Mouse (Mus musculus) stomach, embryonic 14.5 days (tissue): ENCODE data around the gene Mef2d. TPM values are rescaled to one million over a fixed set of nuclear protein-coding genes. Genes with fewer than 3 reads are reported as not detected.
A peak's percentile ranks its signal among the peaks of the same experiment; 100 is the strongest.

ENCODE experiments used
- ATAC-seq: fragments of 200-750 bp; cut with Nextera tagmentation; 2 replicates; pipeline ENCODE4 v1.8.0; 2017; ENCODE audit warnings: low read depth, moderate TSS enrichment; ENCODE audit not compliant: insufficient number of reproducible peaks, insufficient read depth, low FRiP score
- H3K27ac ChIP-seq: fragments of 300-500 bp; sonication (generic); 2 replicates; pipeline ENCODE4 v1.5.1; 2014; ENCODE audit warnings: mild to moderate bottlenecking, low read length, moderate library complexity, mixed read lengths
- H3K27me3 ChIP-seq: fragments of 300-500 bp; sonication (generic); 2 replicates; pipeline ENCODE4 v1.6.1; 2014; ENCODE audit warnings: low read length, control low read depth, mixed read lengths; ENCODE audit not compliant: control insufficient read depth, insufficient read depth
- H3K36me3 ChIP-seq: fragments of 300-500 bp; sonication (generic); 2 replicates; pipeline ENCODE4 v1.6.1; 2014; ENCODE audit warnings: mild to moderate bottlenecking, control low read depth, low read length, moderate library complexity, mixed read lengths; ENCODE audit not compliant: control insufficient read depth, insufficient read depth
- H3K4me1 ChIP-seq: fragments of 300-500 bp; sonication (generic); 2 replicates; pipeline ENCODE4 v1.6.1; 2014; ENCODE audit warnings: low read length, control low read depth, mixed read lengths; ENCODE audit not compliant: control insufficient read depth, insufficient read depth
- H3K4me2 ChIP-seq: fragments of 300-500 bp; sonication (generic); replicated peaks from 2 replicates; pipeline ENCODE4 v1.6.1; 2014; ENCODE audit warnings: low read depth, low read length, control low read depth
- H3K4me3 ChIP-seq: fragments of 300-500 bp; sonication (generic); 2 replicates; pipeline ENCODE4 v1.5.1; 2014; ENCODE audit warnings: low read depth, low read length, control low read depth
- H3K9ac ChIP-seq: fragments of 300-500 bp; sonication (generic); replicated peaks from 2 replicates; pipeline ENCODE4 v1.6.1; 2014; ENCODE audit warnings: low read depth, mild to moderate bottlenecking, control low read depth, low read length, moderate library complexity, mixed read lengths
- H3K9me3 ChIP-seq: fragments of 300-500 bp; sonication (generic); 2 replicates; pipeline ENCODE4 v1.6.1; 2016; ENCODE audit warnings: low read depth, low read length, control low read depth; ENCODE audit not compliant: control insufficient read depth
- WGBS: fragments of 180-500 bp; shearing (Covaris S2); extraction: QIAGEN DNeasy Blood & Tissue Kit; methylation state at CpG from one replicate; pipeline ENCODE4 v1.1.7; 2014; 5-methylcytosine and 5-hydroxymethylcytosine counted together
- polyA plus RNA-seq: library from polyadenylated mRNA; unstranded; fragments of >200 nt; fragmentation: Nextera tagmentation; extraction: Ambion mirVana; gene quantifications from 2 replicates; pipeline ENCODE4 v1.2.1, GENCODE M21; 2014

The Mef2d gene
- polyA plus RNA-seq, 1 experiment from 2014 or later, result 19.5 TPM

- H3K36me3 ChIP-seq, result no peaks in the 10 kb centered on the region
- H3K9ac ChIP-seq, result no peak overlapping the region
- H3K27ac ChIP-seq, result no peak overlapping the region
- no peak overlapping the region for H3K4me3 ChIP-seq
- H3K4me1 ChIP-seq, result peaks cover 3% of the 10 kb centered on the region; the same call in 1 of the 2 replicates
- 90% methylated on average over 3 of the region's 3 CpGs for WGBS
- H3K9me3 ChIP-seq, result no peaks in the 10 kb centered on the region
- no peak overlapping the region for H3K4me2 ChIP-seq
- H3K27me3 ChIP-seq, result no peaks in the 10 kb centered on the region
- ATAC-seq, result no peak
Measured at GRCm38 (mm10) chr3:88131071-88131470, 11.1 kb upstream of the Mef2d start.

- no peak for ATAC-seq
- 78% methylated on average over 2 of the region's 2 CpGs for WGBS
- Histone ChIP-seq H3K4me1 (peaks cover 7% of the 10 kb centered on the region; the same call in 1 of the 2 replicates), H3K9ac (no peak overlapping the region), H3K27ac (no peak overlapping the region), H3K36me3 (no peaks in the 10 kb centered on the region), H3K4me2 (no peak overlapping the region), H3K9me3 (no peaks in the 10 kb centered on the region), H3K27me3 (no peaks in the 10 kb centered on the region), H3K4me3 (no peak overlapping the region)
Measured at GRCm38 (mm10) chr3:88132492-88132891, 9.7 kb upstream of the Mef2d start.

- ATAC-seq, result no peak
- Histone ChIP-seq H3K36me3 (no peaks in the 10 kb centered on the region), H3K27ac (no peak overlapping the region), H3K4me2 (no peak overlapping the region), H3K9me3 (no peaks in the 10 kb centered on the region), H3K27me3 (no peaks in the 10 kb centered on the region), H3K9ac (no peak overlapping the region), H3K4me3 (no peak overlapping the region), H3K4me1 (peaks cover 9% of the 10 kb centered on the region; the same call in 1 of the 2 replicates)
- whole genome bisulfite sequencing, result 55% methylated on average over 4 of the region's 4 CpGs
Measured at GRCm38 (mm10) chr3:88133187-88133771, 8.9 kb upstream of the Mef2d start.

GRCm38 (mm10) chr3:88136346-88136745 lies 5.8 kb upstream of the Mef2d start:
- H3K9me3 ChIP-seq, result no peaks in the 10 kb centered on the region
- H3K36me3 ChIP-seq, result no peaks in the 10 kb centered on the region
- H3K27me3 ChIP-seq, result no peaks in the 10 kb centered on the region
- no peak for ATAC-seq
- H3K4me3 ChIP-seq, result no peak overlapping the region
- WGBS, result 74% methylated on average over 9 of the region's 9 CpGs
- H3K4me2 ChIP-seq, result no peak overlapping the region
- no peak overlapping the region for H3K9ac ChIP-seq
- H3K4me1 ChIP-seq, result peaks cover 33% of the 10 kb centered on the region
- H3K27ac ChIP-seq, result no peak overlapping the region

GRCm38 (mm10) chr3:88136945-88137494 lies 5.2 kb upstream of the Mef2d start:
- peaks cover 35% of the 10 kb centered on the region for H3K4me1 ChIP-seq
- ATAC-seq, result no peak
- peak overlapping the region; percentile 77; the same call in 1 of the 2 replicates for H3K4me2 ChIP-seq
- H3K27me3 ChIP-seq, result no peaks in the 10 kb centered on the region
- H3K4me3 ChIP-seq, result no peak overlapping the region
- no peaks in the 10 kb centered on the region for H3K9me3 ChIP-seq
- no peaks in the 10 kb centered on the region for H3K36me3 ChIP-seq
- no peak overlapping the region for H3K27ac ChIP-seq
- H3K9ac ChIP-seq, result no peak overlapping the region
- 83% methylated on average over 4 of the region's 4 CpGs for WGBS

GRCm38 (mm10) chr3:88137821-88138220 lies 4.4 kb upstream of the Mef2d start:
- WGBS, result 9% methylated on average over 3 of the region's 3 CpGs
- no peak for ATAC-seq

GRCm38 (mm10) chr3:88138336-88139242 lies 3.6 kb upstream of the Mef2d start:
- Histone ChIP-seq H3K9ac (peak overlapping the region; percentile 49), H3K27ac (peak overlapping the region; percentile 98), H3K4me2 (peak overlapping the region; percentile 77), H3K36me3 (no peaks in the 10 kb centered on the region), H3K27me3 (no peaks in the 10 kb centered on the region), H3K4me3 (peak overlapping the region; percentile 59), H3K4me1 (peaks cover 32% of the 10 kb centered on the region), H3K9me3 (no peaks in the 10 kb centered on the region)
- ATAC-seq, result peak; percentile 74
- under 1% methylated on average over 32 of the region's 32 CpGs for WGBS

More at GRCm38 (mm10) chr3:88137821-88138220, 4.4 kb upstream of the Mef2d start:
- H3K9ac ChIP-seq, result 0 out of 2 replicates have a peak overlapping the region, but pooled peaks have one; percentile 21
- H3K9me3 ChIP-seq, result no peaks in the 10 kb centered on the region
- H3K4me2 ChIP-seq, result peak overlapping the region; percentile 77
- peak overlapping the region; percentile 59 for H3K4me3 ChIP-seq
- no peaks in the 10 kb centered on the region for H3K27me3 ChIP-seq
- peak overlapping the region; percentile 98 for H3K27ac ChIP-seq
- no peaks in the 10 kb centered on the region for H3K36me3 ChIP-seq
- peaks cover 35% of the 10 kb centered on the region for H3K4me1 ChIP-seq
